Comparison of ENCODE assay signal across 21 mouse cellular contexts in genomic region chr11:22420003-22420723, GRCm38 (mm10).
DNase-seq lines count a peak whose midpoint lies in the region; ATAC-seq and TF ChIP-seq lines count a peak whose summit lies in the region.
"Had no signal": no experiment of that assay in that cellular context is flagged by ENCODE, and none has a peak within 500 bp of the region (broad histone marks: within the 10 kb centered on the region; RNA-seq: fewer than 3 reads in every experiment).

No protein-coding gene starts in this region.

- no peak for ATAC-seq in embryonic facial prominence, embryonic 14.5 days (ENCODE audit: low read depth)
- ATAC-seq in midbrain, postnatal 0 days (ENCODE audit: low FRiP score), result no peak
- ATAC-seq in midbrain, embryonic 11.5 days (ENCODE audit: low FRiP score), result no peak
- ATAC-seq in cerebellum, adult (ENCODE audit: insufficient number of reproducible peaks, low FRiP score, low TSS enrichment), result no peak
- ATAC-seq: intestine, postnatal 0 days; midbrain, embryonic 15.5 days had no signal

- H3K27ac ChIP-seq in embryonic facial prominence, embryonic 14.5 days (replicated peaks; ENCODE audit: low read depth, low read length), result 0 out of 2 replicates have a peak overlapping the region, but pooled peaks have one; percentile 49
- no peak overlapping the region for H3K27ac ChIP-seq in embryonic facial prominence, embryonic 10.5 days (replicated peaks)
- H3K27ac ChIP-seq in midbrain, postnatal 0 days (ENCODE audit: low read depth, low read length), result no peak overlapping the region
- no peak overlapping the region for H3K27ac ChIP-seq in midbrain, embryonic 11.5 days (ENCODE audit: low read depth, low read length)
- H3K27ac ChIP-seq: heart, adult 2 months; liver, embryonic 14.5 days; lung, embryonic 15.5 days; midbrain, embryonic 15.5 days; neural tube, embryonic 15.5 days had no signal

- no peak overlapping the region for H3K4me2 ChIP-seq in embryonic facial prominence, embryonic 14.5 days (ENCODE audit: low read depth, low read length)
- no peak overlapping the region for H3K4me2 ChIP-seq in midbrain, postnatal 0 days (ENCODE audit: low read depth, low read length, poor library complexity, severe bottlenecking)
- no peak overlapping the region for H3K4me2 ChIP-seq in midbrain, embryonic 11.5 days
- H3K4me2 ChIP-seq: lung, embryonic 15.5 days; midbrain, embryonic 15.5 days; neural tube, embryonic 15.5 days had no signal

- no peak for TF ChIP-seq CTCF in midbrain, postnatal 0 days (IDR thresholded peaks at IDR 0.05)

- no peak overlapping the region for H3K9ac ChIP-seq in embryonic facial prominence, embryonic 14.5 days (ENCODE audit: low read depth, low read length)
- no peak overlapping the region for H3K9ac ChIP-seq in midbrain, postnatal 0 days (replicated peaks; ENCODE audit: low read length, poor library complexity, severe bottlenecking)
- H3K9ac ChIP-seq in midbrain, embryonic 11.5 days (ENCODE audit: low read length), result no peak overlapping the region
- H3K9ac ChIP-seq: liver, embryonic 14.5 days; lung, embryonic 15.5 days; midbrain, embryonic 15.5 days; neural tube, embryonic 15.5 days had no signal

- DNase-seq in embryonic facial prominence, embryonic 14.5 days (ENCODE audit: low spot score), result peak; percentile 67
- no peak for DNase-seq in embryonic facial prominence, embryonic 10.5 days (ENCODE audit: low spot score)
- DNase-seq in midbrain, postnatal 0 days (ENCODE audit: low spot score), result peak; percentile 14
- DNase-seq in midbrain, embryonic 11.5 days (ENCODE audit: low spot score, missing footprints), result no peak
- DNase-seq in R1 (ENCODE audit: low read depth, low spot score), result peak; percentile 22
- DNase-seq in right cerebral cortex, postnatal 25 days, result no peak
- DNase-seq: adrenal gland, postnatal 10 days; cerebellum, adult 11 months; cerebellum, adult 9-11 months; gastrocnemius, postnatal 36 days; heart, adult 2 months; kidney, postnatal 4 days; spleen, adult 18-20 months had no signal

- no peaks in the 10 kb centered on the region for H3K9me3 ChIP-seq in embryonic facial prominence, embryonic 14.5 days (ENCODE audit: control insufficient read depth, low read length)
- no peaks in the 10 kb centered on the region for H3K9me3 ChIP-seq in embryonic facial prominence, embryonic 10.5 days
- H3K9me3 ChIP-seq in midbrain, postnatal 0 days (ENCODE audit: low read length), result no peaks in the 10 kb centered on the region
- no peaks in the 10 kb centered on the region for H3K9me3 ChIP-seq in midbrain, embryonic 11.5 days (ENCODE audit: control insufficient read depth, low read length)
- H3K9me3 ChIP-seq: G1E; lung, embryonic 15.5 days; midbrain, embryonic 15.5 days; neural tube, embryonic 15.5 days had no signal

- H3K27me3 ChIP-seq in embryonic facial prominence, embryonic 14.5 days (replicated peaks; ENCODE audit: control insufficient read depth, insufficient read depth, low read length), result no peaks in the 10 kb centered on the region
- no peaks in the 10 kb centered on the region for H3K27me3 ChIP-seq in embryonic facial prominence, embryonic 10.5 days (replicated peaks; ENCODE audit: low read depth, poor library complexity, severe bottlenecking)
- H3K27me3 ChIP-seq in midbrain, postnatal 0 days (ENCODE audit: insufficient read depth, low read length), result no peaks in the 10 kb centered on the region
- H3K27me3 ChIP-seq in midbrain, embryonic 11.5 days (ENCODE audit: control insufficient read depth, insufficient read depth, low read length), result no peaks in the 10 kb centered on the region
- H3K27me3 ChIP-seq: lung, embryonic 15.5 days; midbrain, embryonic 15.5 days; neural tube, embryonic 15.5 days had no signal

- WGBS in embryonic facial prominence, embryonic 14.5 days, result 29% methylated on average over 3 of the region's 3 CpGs
- 29% methylated on average over 3 of the region's 3 CpGs for WGBS in embryonic facial prominence, embryonic 10.5 days
- WGBS in midbrain, postnatal 0 days, result 35% methylated on average over 3 of the region's 3 CpGs
- 54% methylated on average over 3 of the region's 3 CpGs for WGBS in midbrain, embryonic 11.5 days

- H3K36me3 ChIP-seq in embryonic facial prominence, embryonic 14.5 days (ENCODE audit: control insufficient read depth, insufficient read depth, low read length), result no peaks in the 10 kb centered on the region
- H3K36me3 ChIP-seq in embryonic facial prominence, embryonic 10.5 days (replicated peaks), result no peaks in the 10 kb centered on the region
- H3K36me3 ChIP-seq in midbrain, postnatal 0 days (ENCODE audit: insufficient read depth, low read length), result no peaks in the 10 kb centered on the region
- H3K36me3 ChIP-seq in midbrain, embryonic 11.5 days (ENCODE audit: control insufficient read depth, insufficient read depth, low read length), result no peaks in the 10 kb centered on the region
- H3K36me3 ChIP-seq: G1E; lung, embryonic 15.5 days; midbrain, embryonic 15.5 days; neural tube, embryonic 15.5 days had no signal

- no peaks in the 10 kb centered on the region for H3K4me1 ChIP-seq in embryonic facial prominence, embryonic 14.5 days (ENCODE audit: control insufficient read depth, insufficient read depth, low read length)
- no peaks in the 10 kb centered on the region for H3K4me1 ChIP-seq in embryonic facial prominence, embryonic 10.5 days
- H3K4me1 ChIP-seq in midbrain, postnatal 0 days (ENCODE audit: insufficient read depth, low read length), result no peaks in the 10 kb centered on the region
- no peaks in the 10 kb centered on the region for H3K4me1 ChIP-seq in midbrain, embryonic 11.5 days (ENCODE audit: control insufficient read depth, insufficient read depth, low read length)
- H3K4me1 ChIP-seq: lung, embryonic 15.5 days; midbrain, embryonic 15.5 days; neural tube, embryonic 15.5 days had no signal

- H3K4me3 ChIP-seq in embryonic facial prominence, embryonic 14.5 days (ENCODE audit: low read depth, low read length), result no peak overlapping the region
- no peak overlapping the region for H3K4me3 ChIP-seq in embryonic facial prominence, embryonic 10.5 days
- H3K4me3 ChIP-seq in midbrain, postnatal 0 days (ENCODE audit: low read depth, low read length), result no peak overlapping the region
- no peak overlapping the region for H3K4me3 ChIP-seq in midbrain, embryonic 11.5 days (ENCODE audit: low read depth, low read length)
- H3K4me3 ChIP-seq: heart, adult 2 months; lung, embryonic 15.5 days; midbrain, embryonic 15.5 days; myocyte; neural tube, embryonic 15.5 days had no signal

Comparison
In these comparisons a context has a peak if more than half of its experiments do, and no peak if none do; other contexts are left out.
1. DNase-seq: peak in embryonic facial prominence, embryonic 14.5 days (single experiment), midbrain, postnatal 0 days (single experiment) and R1 (single experiment); none in embryonic facial prominence, embryonic 10.5 days (single experiment), midbrain, embryonic 11.5 days (single experiment) and right cerebral cortex, postnatal 25 days (single experiment).